ENCODE assay signal across 24 mouse cellular contexts in genomic region chr6:91864595-91864994, GRCm38 (mm10). TPM values are rescaled to one million over a fixed set of nuclear protein-coding genes. Genes with fewer than 3 reads are reported as not detected.
DNase-seq lines count a peak whose midpoint lies in the region; ATAC-seq lines count a peak whose summit lies in the region.
"Had no signal": no experiment of that assay in that cellular context is flagged by ENCODE, and none has a peak within 500 bp of the region (broad histone marks: within the 10 kb centered on the region; RNA-seq: fewer than 3 reads in every experiment).

No protein-coding gene starts in this region.

- DNase-seq in thymus, adult 18-20 months, result peak; percentile 11 to 34
- DNase-seq in thymus, postnatal 25 days, result peak; percentile 52
- no peak for DNase-seq in embryo, embryonic 10 days (ENCODE audit: low spot score)
- no peak for DNase-seq in adrenal gland, postnatal 14 days
- no peak for DNase-seq in cerebellum, adult 18-20 months
- no peak for DNase-seq in left cerebral cortex, postnatal 4 days
- DNase-seq: adrenal gland, adult 8-10 months; B cell, adult 2 months; cerebellum, adult 9-10 months; cerebellum, postnatal 36 days; forebrain, postnatal 0 days; gastrocnemius, postnatal 10 days; kidney, adult 18-20 months; kidney, postnatal 25 days; liver, embryonic 13.5 days; lung, adult 18-20 months; lung, postnatal 10 days; right cerebral cortex, adult 18-20 months; spleen, adult 18-20 months had no signal

- ATAC-seq in CD4-positive, CD25-positive, alpha-beta regulatory T cell, adult 4 months, result peak; percentile 69
- peak; percentile 32 for ATAC-seq in activated CD4-positive, CD25-positive, alpha-beta regulatory T cell, adult 4 months
- ATAC-seq: forebrain, postnatal 0 days; midbrain, embryonic 15.5 days had no signal

- intact Hi-C loops in left cerebral cortex, postnatal 4 days (cut with DNase I), result no loop called here

RNA-seq across cellular contexts. Expression of gene Ccdc174, which starts 13.3 kb away (rescaled TPM):
- 10 to 100 TPM; 37.9 to 54.0 TPM for polyA plus RNA-seq in CD4-positive, CD25-positive, alpha-beta regulatory T cell, adult 4 months (2017; shearing (Covaris generic))
- 10 to 100 TPM; 50.8 to 53.6 TPM for polyA plus RNA-seq in activated CD4-positive, CD25-positive, alpha-beta regulatory T cell, adult 4 months (2017; shearing (Covaris generic))
- 29.1 and 34.7 TPM in 2 replicates for total RNA-seq in adrenal gland, postnatal 14 days (2021)
- 10 to 100 TPM; 24.2 to 24.7 TPM for total RNA-seq in left cerebral cortex, postnatal 4 days (2021)

RNA-seq across cellular contexts. Expression of gene Grip2, which starts 37.5 kb away (rescaled TPM):
- polyA plus RNA-seq in CD4-positive, CD25-positive, alpha-beta regulatory T cell, adult 4 months (2017; shearing (Covaris generic)), result under 1 TPM; 0.29 to 0.30 TPM
- polyA plus RNA-seq in activated CD4-positive, CD25-positive, alpha-beta regulatory T cell, adult 4 months (2017; shearing (Covaris generic)), result under 1 TPM; 0.17 to 0.19 TPM
- 1.7 and 1.9 TPM in 2 replicates for total RNA-seq in adrenal gland, postnatal 14 days (2021)
- total RNA-seq in left cerebral cortex, postnatal 4 days (2021), result 10 to 100 TPM; 45.4 to 47.0 TPM
- total RNA-seq: megakaryocyte progenitor cell, adult 5-6 weeks had no signal
- polyA plus RNA-seq: erythroblast, embryonic 14.5 days had no signal

RNA-seq across cellular contexts. Expression of gene 4930590J08Rik, which starts 38.0 kb away (rescaled TPM):
- polyA plus RNA-seq in CD4-positive, CD25-positive, alpha-beta regulatory T cell, adult 4 months (2017; shearing (Covaris generic)), result 1 to 10 TPM in 1 of 2 experiments, under 1 TPM in 1; 0.20 to 1.1 TPM
- 1 to 10 TPM in 1 of 2 experiments, under 1 TPM in 1; 0.24 to 1.3 TPM for polyA plus RNA-seq in activated CD4-positive, CD25-positive, alpha-beta regulatory T cell, adult 4 months (2017; shearing (Covaris generic))
- total RNA-seq in adrenal gland, postnatal 14 days (2021), result 1.2 and 1.7 TPM in 2 replicates
- total RNA-seq in left cerebral cortex, postnatal 4 days (2021), result 1 to 10 TPM; 2.6 to 3.0 TPM
- polyA plus RNA-seq: erythroblast, embryonic 14.5 days; liver, embryonic 13.5 days had no signal

Comparison
In these comparisons a context has a peak if more than half of its experiments do, and no peak if none do; other contexts are left out.
1. DNase-seq: peak in thymus, adult 18-20 months (2 of 2) and thymus, postnatal 25 days (single experiment); none in embryo, embryonic 10 days (single experiment), adrenal gland, postnatal 14 days (single experiment), cerebellum, adult 18-20 months (0 of 2) and left cerebral cortex, postnatal 4 days (single experiment).
2. RNA of gene Grip2, which starts 37.5 kb away (total RNA-seq): 45.4 to 47.0 TPM in left cerebral cortex, postnatal 4 days; 1.7 to 1.9 TPM in adrenal gland, postnatal 14 days; every median in the first group is over 10 times any median in the second.